Mouse (Mus musculus): ENCODE measurements at regions not wholly inside any gene's neighbourhood (a gene's known extent, or its start where the extent isn't known, plus 50 kb on each side); places are given as distances from the start of the nearest gene placed in this dataset.

GRCm38 (mm10) chr1:194268028-194268427 lies 350.0 kb upstream of the Plxna2 start:
- intact Hi-C loops (cut with DNase I): no loop called here
- no peak overlapping the region for H3K4me3 ChIP-seq
- H3K27me3 ChIP-seq (ENCODE audit: control insufficient read depth, insufficient read depth, low read length): no peaks in the 10 kb centered on the region
- no peaks in the 10 kb centered on the region for H3K4me1 ChIP-seq (ENCODE audit: control insufficient read depth, insufficient read depth, low read length)
- no peaks in the 10 kb centered on the region for H3K79me2 ChIP-seq (replicated peaks; ENCODE audit: control insufficient read depth, insufficient read depth, low read length)
- H3K9ac ChIP-seq (ENCODE audit: low read depth, low read length): no peak overlapping the region
- H3K36me3 ChIP-seq (ENCODE audit: control insufficient read depth, insufficient read depth, low read length): no peaks in the 10 kb centered on the region
- no peak overlapping the region for H3K27ac ChIP-seq
- no peak for TF ChIP-seq CTCF (IDR thresholded peaks at IDR 0.05)
- no peak for TF ChIP-seq POLR2A (IDR thresholded peaks at IDR 0.05; ENCODE audit: insufficient read depth, low read depth, low read length)
- no peak for TF ChIP-seq EP300 (IDR thresholded peaks at IDR 0.05; ENCODE audit: insufficient read depth, low read depth, low read length)
- no peak for DNase-seq

GRCm38 (mm10) chr1:194262374-194262773 lies 355.6 kb upstream of the Plxna2 start:
- Histone ChIP-seq H3K4me3 (no peak overlapping the region), H3K79me2 (replicated peaks; ENCODE audit: control insufficient read depth, insufficient read depth, low read length) (no peaks in the 10 kb centered on the region), H3K27ac (no peak overlapping the region), H3K9ac (ENCODE audit: low read depth, low read length) (no peak overlapping the region), H3K27me3 (ENCODE audit: control insufficient read depth, insufficient read depth, low read length) (no peaks in the 10 kb centered on the region), H3K4me1 (ENCODE audit: control insufficient read depth, insufficient read depth, low read length) (no peaks in the 10 kb centered on the region), H3K36me3 (ENCODE audit: control insufficient read depth, insufficient read depth, low read length) (no peaks in the 10 kb centered on the region)
- DNase-seq: no peak
- TF ChIP-seq EP300 (IDR thresholded peaks at IDR 0.05; ENCODE audit: insufficient read depth, low read depth, low read length) (no peak), POLR2A (IDR thresholded peaks at IDR 0.05; ENCODE audit: insufficient read depth, low read depth, low read length) (no peak), CTCF (IDR thresholded peaks at IDR 0.05) (no peak)
- intact Hi-C loops (cut with DNase I): no loop called here
- WGBS: 69% methylated on average over 4 of the region's 4 CpGs

GRCm38 (mm10) chr1:194259957-194260356 lies 358.1 kb upstream of the Plxna2 start:
- no peak for DNase-seq
- no peak overlapping the region for H3K9ac ChIP-seq (ENCODE audit: low read depth, low read length)
- no peaks in the 10 kb centered on the region for H3K4me1 ChIP-seq (ENCODE audit: control insufficient read depth, insufficient read depth, low read length)
- no peak overlapping the region for H3K27ac ChIP-seq
- WGBS: 78% methylated on average over 3 of the region's 3 CpGs
- no peak overlapping the region for H3K4me3 ChIP-seq
- no peaks in the 10 kb centered on the region for H3K79me2 ChIP-seq (replicated peaks; ENCODE audit: control insufficient read depth, insufficient read depth, low read length)
- H3K36me3 ChIP-seq (ENCODE audit: control insufficient read depth, insufficient read depth, low read length): no peaks in the 10 kb centered on the region
- H3K27me3 ChIP-seq (ENCODE audit: control insufficient read depth, insufficient read depth, low read length): no peaks in the 10 kb centered on the region
- TF ChIP-seq EP300 (IDR thresholded peaks at IDR 0.05; ENCODE audit: insufficient read depth, low read depth, low read length) (no peak), POLR2A (IDR thresholded peaks at IDR 0.05; ENCODE audit: insufficient read depth, low read depth, low read length) (no peak), CTCF (IDR thresholded peaks at IDR 0.05) (no peak)
- intact Hi-C loops (cut with DNase I): no loop called here

- WGBS: 32% methylated on average over 1 of the region's 1 CpGs
- no peaks in the 10 kb centered on the region for H3K4me1 ChIP-seq (ENCODE audit: control insufficient read depth, insufficient read depth, low read length)
- H3K27me3 ChIP-seq (ENCODE audit: control insufficient read depth, insufficient read depth, low read length): no peaks in the 10 kb centered on the region
- H3K27ac ChIP-seq: no peak overlapping the region
- H3K4me3 ChIP-seq: no peak overlapping the region
- no peak for DNase-seq
- TF ChIP-seq EP300 (IDR thresholded peaks at IDR 0.05; ENCODE audit: insufficient read depth, low read depth, low read length): no peak
- TF ChIP-seq CTCF (IDR thresholded peaks at IDR 0.05): no peak
- TF ChIP-seq POLR2A (IDR thresholded peaks at IDR 0.05; ENCODE audit: insufficient read depth, low read depth, low read length): no peak
- intact Hi-C loops (cut with DNase I): no loop called here
- H3K36me3 ChIP-seq (ENCODE audit: control insufficient read depth, insufficient read depth, low read length): no peaks in the 10 kb centered on the region
- H3K9ac ChIP-seq (ENCODE audit: low read depth, low read length): no peak overlapping the region
- H3K79me2 ChIP-seq (replicated peaks; ENCODE audit: control insufficient read depth, insufficient read depth, low read length): no peaks in the 10 kb centered on the region
Observed at GRCm38 (mm10) chr1:194244776-194245366, 373.1 kb upstream of the Plxna2 start.

- Histone ChIP-seq H3K79me2 (replicated peaks; ENCODE audit: control insufficient read depth, insufficient read depth, low read length) (no peaks in the 10 kb centered on the region), H3K27ac (no peak overlapping the region), H3K27me3 (ENCODE audit: control insufficient read depth, insufficient read depth, low read length) (no peaks in the 10 kb centered on the region), H3K4me3 (no peak overlapping the region), H3K9ac (ENCODE audit: low read depth, low read length) (no peak overlapping the region), H3K4me1 (ENCODE audit: control insufficient read depth, insufficient read depth, low read length) (no peaks in the 10 kb centered on the region), H3K36me3 (ENCODE audit: control insufficient read depth, insufficient read depth, low read length) (no peaks in the 10 kb centered on the region)
- no peak for DNase-seq
- intact Hi-C loops (cut with DNase I): no loop called here
- TF ChIP-seq EP300 (IDR thresholded peaks at IDR 0.05; ENCODE audit: insufficient read depth, low read depth, low read length): no peak
- TF ChIP-seq CTCF (IDR thresholded peaks at IDR 0.05): no peak
- TF ChIP-seq POLR2A (IDR thresholded peaks at IDR 0.05; ENCODE audit: insufficient read depth, low read depth, low read length): no peak
Observed at GRCm38 (mm10) chr1:194241111-194241510, 376.9 kb upstream of the Plxna2 start.

- H3K4me3 ChIP-seq: no peak overlapping the region
- TF ChIP-seq CTCF (IDR thresholded peaks at IDR 0.05) (no peak), POLR2A (IDR thresholded peaks at IDR 0.05; ENCODE audit: insufficient read depth, low read depth, low read length) (no peak), EP300 (IDR thresholded peaks at IDR 0.05; ENCODE audit: insufficient read depth, low read depth, low read length) (no peak)
- no peaks in the 10 kb centered on the region for H3K36me3 ChIP-seq (ENCODE audit: control insufficient read depth, insufficient read depth, low read length)
- H3K27ac ChIP-seq: no peak overlapping the region
- no peak overlapping the region for H3K9ac ChIP-seq (ENCODE audit: low read depth, low read length)
- intact Hi-C loops (cut with DNase I): no loop called here
- 40% methylated on average over 4 of the region's 4 CpGs for WGBS
- no peak for DNase-seq
- no peaks in the 10 kb centered on the region for H3K27me3 ChIP-seq (ENCODE audit: control insufficient read depth, insufficient read depth, low read length)
- H3K79me2 ChIP-seq (replicated peaks; ENCODE audit: control insufficient read depth, insufficient read depth, low read length): no peaks in the 10 kb centered on the region
- H3K4me1 ChIP-seq (ENCODE audit: control insufficient read depth, insufficient read depth, low read length): no peaks in the 10 kb centered on the region
Observed at GRCm38 (mm10) chr1:194231206-194231605, 386.8 kb upstream of the Plxna2 start.
